Mouse (Mus musculus): ENCODE measurements around the gene Nipal1. TPM values are rescaled to one million over a fixed set of nuclear protein-coding genes. Genes with fewer than 3 reads are reported as not detected.

Nipal1 gene
- polyA plus RNA-seq, 1 experiment from 2014 or later = 0.83 TPM

GRCm38 (mm10) chr5:72706095-72706494 is 58.5 kb downstream of the Nipal1 start:
- no peaks in the 10 kb centered on the region for H3K36me3 ChIP-seq
- no peak for ATAC-seq (ENCODE audit: low FRiP score, low read depth)
- no peak overlapping the region for H3K4me3 ChIP-seq
- H3K27ac ChIP-seq (replicated peaks) = no peak overlapping the region
- peak overlapping the region; percentile 5; the same call in 1 of the 2 replicates for H3K4me2 ChIP-seq
- no peak overlapping the region for H3K9ac ChIP-seq
- WGBS = 55% methylated on average over 10 of the region's 10 CpGs
- no peaks in the 10 kb centered on the region for H3K9me3 ChIP-seq
- H3K27me3 ChIP-seq = no peaks in the 10 kb centered on the region
- no peaks in the 10 kb centered on the region for H3K4me1 ChIP-seq (replicated peaks)

- WGBS = 73% methylated on average over 10 of the region's 10 CpGs
- Histone ChIP-seq H3K27ac (replicated peaks) (no peak overlapping the region), H3K4me2 (peak overlapping the region; percentile 5; the same call in 1 of the 2 replicates)
These were observed 59.1 kb downstream of the Nipal1 start for GRCm38 (mm10) chr5:72706722-72707121.

GRCm38 (mm10) chr5:72709451-72709850 is 61.9 kb downstream of the Nipal1 start:
- no peak overlapping the region for H3K4me2 ChIP-seq
- WGBS = 89% methylated on average over 13 of the region's 13 CpGs
- no peaks in the 10 kb centered on the region for H3K4me1 ChIP-seq (replicated peaks)
- no peak overlapping the region for H3K27ac ChIP-seq (replicated peaks)
- no peaks in the 10 kb centered on the region for H3K27me3 ChIP-seq
- no peak overlapping the region for H3K9ac ChIP-seq
- H3K4me3 ChIP-seq = no peak overlapping the region
- no peak for ATAC-seq (ENCODE audit: low FRiP score, low read depth)
- no peaks in the 10 kb centered on the region for H3K9me3 ChIP-seq
- H3K36me3 ChIP-seq = no peaks in the 10 kb centered on the region

More at GRCm38 (mm10) chr5:72706722-72707121, 59.1 kb downstream of the Nipal1 start:
- no peak for ATAC-seq (ENCODE audit: low FRiP score, low read depth)
- Histone ChIP-seq H3K4me3 (no peak overlapping the region), H3K27me3 (no peaks in the 10 kb centered on the region), H3K4me1 (replicated peaks) (no peaks in the 10 kb centered on the region), H3K9me3 (no peaks in the 10 kb centered on the region), H3K36me3 (no peaks in the 10 kb centered on the region), H3K9ac (no peak overlapping the region)

- WGBS = 96% methylated on average over 9 of the region's 9 CpGs
These were observed 62.4 kb downstream of the Nipal1 start for GRCm38 (mm10) chr5:72709976-72710375.

GRCm38 (mm10) chr5:72710572-72711278 is 63.1 kb downstream of the Nipal1 start:
- 28% methylated on average over 4 of the region's 4 CpGs for WGBS
- Histone ChIP-seq H3K4me2 (no peak overlapping the region), H3K36me3 (no peaks in the 10 kb centered on the region), H3K4me1 (replicated peaks) (no peaks in the 10 kb centered on the region), H3K9me3 (no peaks in the 10 kb centered on the region), H3K27me3 (no peaks in the 10 kb centered on the region), H3K4me3 (no peak overlapping the region), H3K27ac (replicated peaks) (no peak overlapping the region), H3K9ac (no peak overlapping the region)
- no peak for ATAC-seq (ENCODE audit: low FRiP score, low read depth)

More at GRCm38 (mm10) chr5:72709976-72710375, 62.4 kb downstream of the Nipal1 start:
- H3K4me3 ChIP-seq = no peak overlapping the region
- no peaks in the 10 kb centered on the region for H3K27me3 ChIP-seq
- H3K36me3 ChIP-seq = no peaks in the 10 kb centered on the region
- no peaks in the 10 kb centered on the region for H3K4me1 ChIP-seq (replicated peaks)
- no peak for ATAC-seq (ENCODE audit: low FRiP score, low read depth)
- H3K4me2 ChIP-seq = no peak overlapping the region
- no peak overlapping the region for H3K27ac ChIP-seq (replicated peaks)
- H3K9ac ChIP-seq = no peak overlapping the region
- H3K9me3 ChIP-seq = no peaks in the 10 kb centered on the region

- H3K4me3 ChIP-seq = no peak overlapping the region
- H3K27me3 ChIP-seq = no peaks in the 10 kb centered on the region
- H3K4me1 ChIP-seq (replicated peaks) = no peaks in the 10 kb centered on the region
- no peak overlapping the region for H3K4me2 ChIP-seq
- no peaks in the 10 kb centered on the region for H3K36me3 ChIP-seq
- no peak overlapping the region for H3K27ac ChIP-seq (replicated peaks)
- ATAC-seq (ENCODE audit: low FRiP score, low read depth) = no peak
- no peaks in the 10 kb centered on the region for H3K9me3 ChIP-seq
- no peak overlapping the region for H3K9ac ChIP-seq
- WGBS = 65% methylated on average over 7 of the region's 7 CpGs
These were observed 73.0 kb downstream of the Nipal1 start for GRCm38 (mm10) chr5:72720587-72720986.

Other genes starting within 250 kb of the Nipal1 start
- gene Corin, start 143.3 kb upstream of the Nipal1 start, polyA plus RNA-seq (2015; fragmentation: Nextera tagmentation; extraction: Ambion mirVana) = 2.2 and 2.7 TPM in 2 replicates
- gene Nfxl1, start 88.1 kb upstream of the Nipal1 start, polyA plus RNA-seq (2015; fragmentation: Nextera tagmentation; extraction: Ambion mirVana) = 12.0 and 13.6 TPM in 2 replicates
- 5.0 TPM in 2 replicates for gene Zar1, start 66.5 kb upstream of the Nipal1 start, polyA plus RNA-seq (2015; fragmentation: Nextera tagmentation; extraction: Ambion mirVana)
- gene Gm5868, start 60.2 kb upstream of the Nipal1 start, polyA plus RNA-seq (2015; fragmentation: Nextera tagmentation; extraction: Ambion mirVana) = 7.5 and 8.1 TPM in 2 replicates
- not detected in 2 replicates for gene Cnga1, start 3.5 kb upstream of the Nipal1 start, polyA plus RNA-seq (2015; fragmentation: Nextera tagmentation; extraction: Ambion mirVana)
- gene Txk, start 105.0 kb downstream of the Nipal1 start, polyA plus RNA-seq (2015; fragmentation: Nextera tagmentation; extraction: Ambion mirVana) = 0.16 and 0.17 TPM in 2 replicates
- 8.3 and 8.8 TPM in 2 replicates for gene Tec, start 220.7 kb downstream of the Nipal1 start, polyA plus RNA-seq (2015; fragmentation: Nextera tagmentation; extraction: Ambion mirVana)

All from hindbrain, embryonic 15.5 days (tissue).